Mouse (Mus musculus) liver, embryonic 11.5 days (tissue): Measurements from ENCODE around the gene Rassf3. TPM values are rescaled to one million over a fixed set of nuclear protein-coding genes. Genes with fewer than 3 reads are reported as not detected.

Source experiments
- ATAC-seq: fragments of 200-750 bp; cut with Nextera tagmentation; replicated peaks from 2 replicates; pipeline ENCODE4 v1.8.0; 2017; ENCODE audit warnings: moderate number of reproducible peaks, mild to moderate bottlenecking, moderate TSS enrichment, moderate library complexity; ENCODE audit not compliant: low FRiP score
- DNase-seq: peaks from one replicate; pipeline ENCODE4 v3.0.0-alpha.2; 2017; ENCODE audit warnings: low spot score
- H3K27ac ChIP-seq: fragments of 300-500 bp; sonication (generic); 2 replicates; pipeline ENCODE4 v1.5.1; 2014; ENCODE audit warnings: mild to moderate bottlenecking, low read depth, low read length, control low read depth
- H3K27me3 ChIP-seq: fragments of 300-500 bp; sonication (generic); replicated peaks from 2 replicates; pipeline ENCODE4 v1.6.1; 2014; ENCODE audit warnings: low read length, mixed read lengths; ENCODE audit not compliant: control insufficient read depth, insufficient read depth
- H3K36me3 ChIP-seq: fragments of 300-500 bp; sonication (generic); 2 replicates; pipeline ENCODE4 v1.6.1; 2014; ENCODE audit warnings: mild to moderate bottlenecking, low read length, moderate library complexity, mixed read lengths; ENCODE audit not compliant: control insufficient read depth, insufficient read depth
- H3K4me1 ChIP-seq: fragments of 300-500 bp; sonication (generic); replicated peaks from 2 replicates; pipeline ENCODE4 v1.6.1; 2014; ENCODE audit warnings: low read length, mixed read lengths; ENCODE audit not compliant: control insufficient read depth, insufficient read depth
- H3K4me2 ChIP-seq: fragments of 300-500 bp; sonication (generic); 2 replicates; pipeline ENCODE4 v1.6.1; 2014; ENCODE audit warnings: mild to moderate bottlenecking, control low read depth, moderate library complexity
- H3K4me3 ChIP-seq: fragments of 300-500 bp; sonication (generic); 2 replicates; pipeline ENCODE4 v1.5.1; 2014; ENCODE audit warnings: low read depth, low read length, control low read depth
- H3K9ac ChIP-seq: fragments of 300-500 bp; sonication (generic); 2 replicates; pipeline ENCODE4 v1.6.1; 2014; ENCODE audit warnings: low read depth, low read length, control low read depth
- H3K9me3 ChIP-seq: fragments of 300-500 bp; sonication (generic); 2 replicates; pipeline ENCODE4 v1.6.1; 2016; ENCODE audit warnings: low read length, inconsistent platforms, mixed read lengths; ENCODE audit not compliant: control insufficient read depth
- WGBS: fragments of 180-500 bp; shearing (Covaris S2); extraction: QIAGEN DNeasy Blood & Tissue Kit; methylation state at CpG from one replicate; pipeline ENCODE4 v1.1.7; 2014; 5-methylcytosine and 5-hydroxymethylcytosine counted together
- polyA plus RNA-seq: library from polyadenylated mRNA; unstranded; fragments of >200 nt; fragmentation: Nextera tagmentation; extraction: Ambion mirVana; gene quantifications from 2 replicates; pipeline ENCODE4 v1.2.1, GENCODE M21; 2014

Gene Rassf3
- polyA plus RNA-seq, 1 experiment from 2014 or later = 14.0 TPM

DNA sequence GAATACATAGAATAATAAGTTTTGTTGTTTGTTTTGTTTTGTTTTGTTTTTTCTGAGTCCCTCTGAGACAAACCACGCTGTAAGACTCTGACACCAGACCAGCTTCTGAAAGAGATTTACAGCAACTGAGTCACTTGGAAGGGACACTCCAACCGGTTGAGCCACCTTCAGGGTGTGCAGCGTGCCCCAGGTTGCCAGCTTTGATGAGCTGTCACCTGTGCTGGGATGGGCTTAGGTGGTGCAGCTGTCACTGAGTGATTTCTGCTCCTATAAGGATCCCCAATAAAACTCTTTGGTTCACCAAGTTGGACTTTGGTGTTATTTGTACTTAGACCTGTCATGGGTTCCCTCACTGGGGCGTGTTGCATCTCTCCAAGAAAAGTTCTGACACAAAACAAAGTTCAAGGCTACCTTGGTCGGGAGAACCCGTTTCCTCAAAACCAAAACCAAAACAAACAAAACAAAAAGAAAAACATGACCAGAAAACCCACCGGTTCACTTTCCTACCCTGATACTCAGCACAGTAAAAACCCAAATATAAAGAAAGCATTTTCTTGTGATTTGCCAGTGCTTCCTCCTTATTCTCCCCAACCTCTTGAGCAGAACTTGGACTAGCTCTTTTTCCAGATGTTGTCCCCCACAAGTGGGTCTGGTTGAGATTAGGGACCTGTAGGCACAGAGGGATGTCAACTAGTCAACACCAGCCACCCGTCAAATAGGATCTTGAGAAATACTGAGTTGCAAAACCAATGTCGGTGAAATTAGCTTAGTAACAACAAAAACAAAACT lies 17.4 kb upstream of the Rassf3 start:
- Histone ChIP-seq H3K4me3 (no peak overlapping the region), H3K9ac (no peak overlapping the region), H3K9me3 (no peaks in the 10 kb centered on the region), H3K27ac (no peak overlapping the region), H3K36me3 (no peaks in the 10 kb centered on the region), H3K27me3 (no peaks in the 10 kb centered on the region), H3K4me1 (peaks cover 25% of the 10 kb centered on the region), H3K4me2 (no peak overlapping the region)
- ATAC-seq (no peak), DNase-seq (no peak)
- WGBS = 65% methylated on average over 9 of the region's 9 CpGs

DNA sequence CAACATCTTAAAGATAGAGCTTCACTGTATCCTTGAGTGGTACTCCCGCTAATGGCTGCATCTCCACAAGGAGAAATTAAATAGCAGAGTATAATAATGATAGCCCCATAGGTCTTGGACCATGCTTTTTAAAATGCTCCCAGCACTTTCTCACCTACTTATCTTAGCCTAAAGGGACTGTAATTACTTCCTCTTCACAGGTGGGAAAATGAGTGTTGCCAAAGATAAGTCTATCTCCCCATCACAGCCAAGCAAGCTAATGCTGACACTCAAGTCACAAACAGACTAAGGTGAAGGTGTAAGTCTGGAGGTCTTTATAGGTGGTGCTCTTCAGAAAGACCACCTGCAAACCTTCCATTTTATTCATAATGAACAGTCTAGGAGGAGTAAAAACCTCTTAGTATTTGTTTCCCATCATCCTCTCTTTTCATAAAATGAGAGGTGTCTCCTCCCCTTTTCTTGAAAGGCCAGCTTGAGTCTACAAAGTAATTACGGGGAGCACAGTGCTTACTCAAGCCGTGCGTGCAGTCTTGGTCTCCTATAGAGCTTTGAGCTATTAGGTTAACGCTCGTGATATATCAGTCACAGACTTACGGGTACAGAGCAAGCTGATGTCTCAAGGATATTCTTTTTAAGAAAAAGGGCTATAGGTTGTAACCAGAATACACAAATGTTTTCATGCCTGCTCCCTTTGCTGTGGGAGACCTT lies 16.6 kb upstream of the Rassf3 start:
- ATAC-seq (peak; percentile 64), DNase-seq (no peak)
- H3K4me1 ChIP-seq = peaks cover 18% of the 10 kb centered on the region
- 0 out of 2 replicates have a peak overlapping the region, but pooled peaks have one; percentile 3 for H3K4me2 ChIP-seq
- H3K27me3 ChIP-seq = no peaks in the 10 kb centered on the region
- H3K9ac ChIP-seq = no peak overlapping the region
- 77% methylated on average over 7 of the region's 7 CpGs for WGBS
- H3K4me3 ChIP-seq = no peak overlapping the region
- no peak overlapping the region for H3K27ac ChIP-seq
- H3K36me3 ChIP-seq = no peaks in the 10 kb centered on the region
- no peaks in the 10 kb centered on the region for H3K9me3 ChIP-seq

DNA sequence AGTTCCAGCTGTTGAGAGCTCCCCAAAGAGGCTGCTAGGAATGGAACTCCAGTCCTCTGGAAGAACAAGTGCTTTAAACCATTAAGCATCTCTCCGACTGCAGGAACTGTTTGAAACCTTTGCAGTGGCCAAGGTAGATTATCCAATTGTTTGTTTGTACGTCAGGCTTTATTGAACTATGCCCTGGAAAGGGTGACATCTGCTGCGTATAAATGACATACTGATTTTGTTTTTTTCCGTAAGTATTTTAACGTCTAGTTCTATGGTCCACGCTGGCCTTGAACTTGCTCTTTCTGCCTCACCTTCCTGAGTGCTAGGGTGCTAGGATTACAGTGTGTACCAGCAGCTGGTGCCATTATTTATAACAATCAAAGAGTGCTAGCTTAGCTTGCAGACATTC lies 13.8 kb upstream of the Rassf3 start:
- peaks cover 18% of the 10 kb centered on the region for H3K4me1 ChIP-seq
- H3K4me3 ChIP-seq = no peak overlapping the region
- WGBS = 88% methylated on average over 6 of the region's 6 CpGs
- no peaks in the 10 kb centered on the region for H3K9me3 ChIP-seq
- no peaks in the 10 kb centered on the region for H3K27me3 ChIP-seq
- ATAC-seq (no peak), DNase-seq (no peak)
- no peak overlapping the region for H3K4me2 ChIP-seq
- H3K27ac ChIP-seq = no peak overlapping the region
- no peak overlapping the region for H3K9ac ChIP-seq
- no peaks in the 10 kb centered on the region for H3K36me3 ChIP-seq

DNA sequence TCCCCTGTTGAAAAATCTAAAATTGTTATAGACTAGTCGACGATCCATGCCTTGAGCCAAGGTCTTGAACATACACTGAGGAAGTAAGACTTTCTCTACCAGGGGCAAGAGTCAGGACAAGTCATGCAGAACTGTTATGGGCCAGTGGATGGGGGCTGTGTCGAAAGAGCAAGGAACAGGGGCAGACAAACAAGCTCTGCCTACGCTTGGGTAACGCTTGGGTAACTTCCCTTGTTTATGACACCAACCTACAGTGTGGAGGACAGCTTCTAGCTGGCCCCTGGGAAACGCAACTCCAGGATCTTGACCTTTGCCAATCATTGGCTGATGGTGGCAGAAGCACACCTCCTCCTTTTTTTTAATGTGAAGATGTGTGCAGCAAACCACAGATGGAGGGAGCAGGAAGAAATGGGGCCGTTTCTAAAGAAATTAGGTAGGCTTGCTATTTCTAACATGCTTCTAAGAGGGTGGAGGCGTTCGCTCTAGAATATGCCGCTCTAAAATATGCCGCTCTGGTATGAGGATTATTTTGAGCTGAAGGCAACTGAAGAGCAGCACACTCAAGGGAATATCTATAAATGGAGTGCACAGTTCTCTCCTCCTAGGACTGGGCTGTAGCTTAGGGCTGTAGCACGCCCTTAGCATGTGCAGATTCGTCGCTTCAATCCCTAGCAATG lies 12.6 kb upstream of the Rassf3 start:
- Histone ChIP-seq H3K4me2 (no peak overlapping the region), H3K9ac (no peak overlapping the region), H3K4me3 (no peak overlapping the region), H3K9me3 (no peaks in the 10 kb centered on the region), H3K27me3 (no peaks in the 10 kb centered on the region), H3K36me3 (no peaks in the 10 kb centered on the region), H3K27ac (no peak overlapping the region), H3K4me1 (peaks cover 15% of the 10 kb centered on the region)
- 79% methylated on average over 14 of the region's 14 CpGs for WGBS
- no peak for ATAC-seq
- no peak for DNase-seq

DNA sequence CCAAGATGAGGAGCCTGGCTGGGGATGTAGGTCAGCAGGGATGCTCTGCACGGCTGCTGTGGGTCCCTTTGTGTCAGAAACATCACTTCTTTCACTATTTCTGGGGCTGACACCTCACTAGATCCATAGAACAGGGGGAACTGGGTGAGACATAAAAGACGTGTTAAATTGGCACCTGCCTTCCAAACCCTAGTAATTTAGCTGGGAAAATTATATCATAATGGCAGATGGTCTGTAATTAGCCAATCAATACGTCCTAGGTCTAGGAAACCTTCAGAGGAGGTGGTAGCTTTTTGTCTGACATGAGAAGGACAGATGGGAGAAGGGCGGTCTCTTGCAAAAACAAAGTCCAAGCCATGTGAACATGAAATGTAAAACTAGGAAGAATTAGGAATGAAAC lies 11.6 kb upstream of the Rassf3 start:
- WGBS = 78% methylated on average over 4 of the region's 4 CpGs
- Histone ChIP-seq H3K4me1 (peaks cover 8% of the 10 kb centered on the region), H3K4me2 (no peak overlapping the region), H3K9ac (no peak overlapping the region), H3K27me3 (no peaks in the 10 kb centered on the region), H3K9me3 (no peaks in the 10 kb centered on the region), H3K36me3 (no peaks in the 10 kb centered on the region), H3K4me3 (no peak overlapping the region), H3K27ac (no peak overlapping the region)
- DNase-seq (no peak), ATAC-seq (no peak)

DNA sequence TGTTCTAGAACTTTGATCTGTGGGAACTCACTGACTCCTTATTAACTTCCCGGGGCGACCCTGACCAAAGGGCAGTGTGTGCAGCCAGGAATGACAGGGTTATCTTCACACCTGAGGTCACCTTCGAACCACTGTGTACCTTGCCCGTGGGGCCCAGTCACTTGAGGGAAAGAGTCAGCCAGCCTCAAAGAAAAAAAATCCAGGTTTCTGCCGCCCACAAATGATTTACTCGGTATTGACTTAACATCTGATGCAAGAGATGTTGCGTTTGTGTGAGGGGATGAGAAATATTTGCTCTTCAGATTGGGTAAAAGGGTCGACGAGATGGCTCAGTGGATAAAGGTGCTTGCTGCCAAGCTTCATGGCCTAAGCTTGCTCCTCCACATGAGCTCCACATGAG lies 10.2 kb upstream of the Rassf3 start:
- ATAC-seq (peak; percentile 50; the same call in 1 of the 2 replicates), DNase-seq (no peak)
- Histone ChIP-seq H3K4me2 (no peak overlapping the region), H3K27me3 (no peaks in the 10 kb centered on the region), H3K27ac (0 out of 2 replicates have a peak overlapping the region, but pooled peaks have one; percentile 9), H3K9me3 (no peaks in the 10 kb centered on the region), H3K36me3 (no peaks in the 10 kb centered on the region), H3K4me1 (peaks cover 2% of the 10 kb centered on the region; the same call in 1 of the 2 replicates), H3K9ac (no peak overlapping the region), H3K4me3 (no peak overlapping the region)
- 77% methylated on average over 9 of the region's 9 CpGs for WGBS

DNA sequence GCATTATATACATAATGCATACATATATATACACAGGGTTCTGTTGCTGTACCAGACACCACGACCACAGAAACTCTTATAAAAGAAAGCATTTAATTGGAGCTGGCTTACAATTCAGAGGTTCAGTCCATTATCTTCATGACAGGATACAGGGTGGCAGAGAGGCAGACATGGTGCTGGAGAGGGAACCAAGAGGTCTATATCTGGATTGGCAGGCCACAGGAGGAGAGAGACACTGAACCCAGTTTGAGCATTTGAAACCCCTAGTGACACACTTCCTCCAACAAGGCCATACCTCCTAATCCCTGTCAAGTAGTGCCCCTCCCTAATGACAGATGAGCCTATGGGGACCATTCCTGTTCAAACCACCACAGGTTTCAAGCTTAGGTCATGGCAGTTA lies 7.2 kb upstream of the Rassf3 start:
- no peaks in the 10 kb centered on the region; the same call in 1 of the 2 replicates for H3K4me1 ChIP-seq
- no peak overlapping the region for H3K4me2 ChIP-seq
- no peaks in the 10 kb centered on the region for H3K9me3 ChIP-seq
- no peak overlapping the region for H3K27ac ChIP-seq
- no peaks in the 10 kb centered on the region for H3K36me3 ChIP-seq
- no peak overlapping the region for H3K9ac ChIP-seq
- WGBS = 63% methylated on average over 1 of the region's 1 CpGs
- no peak for DNase-seq
- no peaks in the 10 kb centered on the region for H3K27me3 ChIP-seq
- ATAC-seq = no peak
- no peak overlapping the region for H3K4me3 ChIP-seq

DNA sequence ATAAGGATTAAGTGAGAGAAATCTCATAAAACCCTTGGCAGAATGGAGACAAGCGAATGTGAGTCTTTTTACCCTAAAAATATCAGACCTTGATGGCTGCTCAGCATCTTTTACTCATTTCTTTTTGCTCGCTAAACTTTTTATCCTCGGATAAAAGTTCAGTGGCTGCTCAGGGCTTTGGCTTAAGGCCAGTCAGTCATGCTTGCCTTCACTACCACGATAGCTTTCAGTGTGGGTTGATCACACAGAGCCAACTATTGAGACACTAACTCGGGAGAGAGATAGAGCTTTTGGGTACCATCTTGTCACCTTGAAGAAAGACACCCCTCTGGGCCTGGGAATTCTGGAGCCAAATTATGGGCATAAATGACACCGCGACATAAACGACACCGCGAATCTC lies 5.0 kb upstream of the Rassf3 start:
- ATAC-seq (no peak), DNase-seq (no peak)
- Histone ChIP-seq H3K27ac (no peak overlapping the region), H3K4me1 (peaks cover 7% of the 10 kb centered on the region), H3K4me3 (no peak overlapping the region), H3K27me3 (no peaks in the 10 kb centered on the region), H3K9ac (no peak overlapping the region), H3K4me2 (no peak overlapping the region), H3K9me3 (no peaks in the 10 kb centered on the region), H3K36me3 (no peaks in the 10 kb centered on the region)
- WGBS = 90% methylated on average over 10 of the region's 10 CpGs
